Mouse (Mus musculus): ENCODE measurements at regions not wholly inside any gene's neighbourhood (a gene's known extent, or its start where the extent isn't known, plus 50 kb on each side); places are given as distances from the start of the nearest gene placed in this dataset.

- no peaks in the 10 kb centered on the region for H3K36me3 ChIP-seq (ENCODE audit: control insufficient read depth, insufficient read depth, low read length)
- TF ChIP-seq EP300 (optimal IDR thresholded peaks at IDR 0.05) (no peak), CTCF (IDR thresholded peaks at IDR 0.05; ENCODE audit: low read depth) (no peak)
- H3K4me2 ChIP-seq (replicated peaks; ENCODE audit: low read depth), result no peak overlapping the region
- no peak for ATAC-seq (ENCODE audit: low FRiP score, low TSS enrichment)
- H3K4me1 ChIP-seq (replicated peaks; ENCODE audit: control insufficient read depth, insufficient read depth), result no peaks in the 10 kb centered on the region
- H3K4me3 ChIP-seq (ENCODE audit: low read depth, low read length), result no peak overlapping the region
- no peaks in the 10 kb centered on the region for H3K9me3 ChIP-seq (ENCODE audit: control insufficient read depth, low read length)
- no peaks in the 10 kb centered on the region for H3K27me3 ChIP-seq (ENCODE audit: control insufficient read depth, insufficient read depth, low read length)
- WGBS, result 62% methylated on average over 4 of the region's 4 CpGs
- H3K27ac ChIP-seq (replicated peaks), result no peak overlapping the region
- no peak for DNase-seq (ENCODE audit: low spot score)
- no peak overlapping the region for H3K9ac ChIP-seq (ENCODE audit: low read length)
Measured at GRCm38 (mm10) chr2:131706565-131706964, 144.5 kb upstream of the Adra1d start.

- H3K9me3 ChIP-seq (ENCODE audit: control insufficient read depth, low read length), result no peaks in the 10 kb centered on the region
- no peaks in the 10 kb centered on the region for H3K36me3 ChIP-seq (ENCODE audit: control insufficient read depth, insufficient read depth, low read length)
- H3K4me2 ChIP-seq (replicated peaks; ENCODE audit: low read depth), result no peak overlapping the region
- DNase-seq (ENCODE audit: low spot score) (no peak), ATAC-seq (ENCODE audit: low FRiP score, low TSS enrichment) (no peak)
- H3K9ac ChIP-seq (ENCODE audit: low read length), result no peak overlapping the region
- H3K4me1 ChIP-seq (replicated peaks; ENCODE audit: control insufficient read depth, insufficient read depth), result no peaks in the 10 kb centered on the region
- TF ChIP-seq EP300 (optimal IDR thresholded peaks at IDR 0.05), result no peak
- TF ChIP-seq CTCF (IDR thresholded peaks at IDR 0.05; ENCODE audit: low read depth), result no peak
- no peak overlapping the region for H3K27ac ChIP-seq (replicated peaks)
- no peaks in the 10 kb centered on the region for H3K27me3 ChIP-seq (ENCODE audit: control insufficient read depth, insufficient read depth, low read length)
- no peak overlapping the region for H3K4me3 ChIP-seq (ENCODE audit: low read depth, low read length)
Measured at GRCm38 (mm10) chr2:131704406-131704805, 142.3 kb upstream of the Adra1d start.

DNA sequence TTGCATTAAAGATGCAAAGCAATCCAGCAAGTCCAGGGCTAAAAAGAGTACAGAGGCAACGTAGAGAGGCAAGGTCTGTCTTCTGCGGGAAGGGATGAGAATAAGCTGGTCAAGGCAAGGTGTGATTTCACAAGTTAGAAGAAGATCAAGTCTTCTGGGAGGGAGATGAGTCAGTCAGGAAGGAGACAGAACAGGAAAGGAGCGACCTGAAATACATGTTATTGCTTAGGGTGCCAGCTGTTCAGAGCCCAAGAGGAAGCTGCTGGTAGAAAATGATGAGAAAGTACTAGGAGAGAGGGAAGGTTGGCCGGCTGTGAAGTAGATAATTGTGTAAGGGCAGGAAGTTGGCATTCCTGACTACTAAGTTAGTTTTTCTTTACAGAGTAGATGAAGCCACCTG, 140.1 kb upstream of the Adra1d start:
- Histone ChIP-seq H3K4me2 (replicated peaks; ENCODE audit: low read depth) (no peak overlapping the region), H3K27ac (replicated peaks) (no peak overlapping the region), H3K36me3 (ENCODE audit: control insufficient read depth, insufficient read depth, low read length) (no peaks in the 10 kb centered on the region), H3K4me1 (replicated peaks; ENCODE audit: control insufficient read depth, insufficient read depth) (no peaks in the 10 kb centered on the region), H3K27me3 (ENCODE audit: control insufficient read depth, insufficient read depth, low read length) (no peaks in the 10 kb centered on the region), H3K4me3 (ENCODE audit: low read depth, low read length) (no peak overlapping the region), H3K9ac (ENCODE audit: low read length) (no peak overlapping the region), H3K9me3 (ENCODE audit: control insufficient read depth, low read length) (no peaks in the 10 kb centered on the region)
- 71% methylated on average over 4 of the region's 4 CpGs for WGBS
- ATAC-seq (ENCODE audit: low FRiP score, low TSS enrichment), result no peak
- TF ChIP-seq CTCF (IDR thresholded peaks at IDR 0.05; ENCODE audit: low read depth) (no peak), EP300 (optimal IDR thresholded peaks at IDR 0.05) (no peak)
- DNase-seq (ENCODE audit: low spot score), result no peak

GRCm38 (mm10) chr2:131699798-131700197, 137.7 kb upstream of the Adra1d start:
- no peaks in the 10 kb centered on the region for H3K36me3 ChIP-seq (ENCODE audit: control insufficient read depth, insufficient read depth, low read length)
- H3K4me1 ChIP-seq (replicated peaks; ENCODE audit: control insufficient read depth, insufficient read depth), result no peaks in the 10 kb centered on the region
- H3K4me2 ChIP-seq (replicated peaks; ENCODE audit: low read depth), result no peak overlapping the region
- no peak overlapping the region for H3K9ac ChIP-seq (ENCODE audit: low read length)
- DNase-seq (ENCODE audit: low spot score) (no peak), ATAC-seq (ENCODE audit: low FRiP score, low TSS enrichment) (no peak)
- no peaks in the 10 kb centered on the region for H3K27me3 ChIP-seq (ENCODE audit: control insufficient read depth, insufficient read depth, low read length)
- TF ChIP-seq CTCF (IDR thresholded peaks at IDR 0.05; ENCODE audit: low read depth) (no peak), EP300 (optimal IDR thresholded peaks at IDR 0.05) (no peak)
- no peaks in the 10 kb centered on the region for H3K9me3 ChIP-seq (ENCODE audit: control insufficient read depth, low read length)
- no peak overlapping the region for H3K27ac ChIP-seq (replicated peaks)
- no peak overlapping the region for H3K4me3 ChIP-seq (ENCODE audit: low read depth, low read length)
- 75% methylated on average over 3 of the region's 3 CpGs for WGBS

- H3K4me2 ChIP-seq (replicated peaks; ENCODE audit: low read depth), result no peak overlapping the region
- H3K4me3 ChIP-seq (ENCODE audit: low read depth, low read length), result no peak overlapping the region
- H3K9ac ChIP-seq (ENCODE audit: low read length), result no peak overlapping the region
- no peak for TF ChIP-seq CTCF (IDR thresholded peaks at IDR 0.05; ENCODE audit: low read depth)
- TF ChIP-seq EP300 (optimal IDR thresholded peaks at IDR 0.05), result no peak
- no peaks in the 10 kb centered on the region for H3K4me1 ChIP-seq (replicated peaks; ENCODE audit: control insufficient read depth, insufficient read depth)
- no peaks in the 10 kb centered on the region for H3K9me3 ChIP-seq (ENCODE audit: control insufficient read depth, low read length)
- WGBS, result 77% methylated on average over 5 of the region's 5 CpGs
- no peaks in the 10 kb centered on the region for H3K27me3 ChIP-seq (ENCODE audit: control insufficient read depth, insufficient read depth, low read length)
- DNase-seq (ENCODE audit: low spot score) (no peak), ATAC-seq (ENCODE audit: low FRiP score, low TSS enrichment) (no peak)
- no peaks in the 10 kb centered on the region for H3K36me3 ChIP-seq (ENCODE audit: control insufficient read depth, insufficient read depth, low read length)
- H3K27ac ChIP-seq (replicated peaks), result no peak overlapping the region
Measured at GRCm38 (mm10) chr2:131698008-131698965, 136.2 kb upstream of the Adra1d start.

GRCm38 (mm10) chr2:131696307-131696706, 134.2 kb upstream of the Adra1d start:
- Histone ChIP-seq H3K27ac (replicated peaks) (no peak overlapping the region), H3K4me2 (replicated peaks; ENCODE audit: low read depth) (no peak overlapping the region), H3K36me3 (ENCODE audit: control insufficient read depth, insufficient read depth, low read length) (no peaks in the 10 kb centered on the region), H3K4me1 (replicated peaks; ENCODE audit: control insufficient read depth, insufficient read depth) (no peaks in the 10 kb centered on the region), H3K4me3 (ENCODE audit: low read depth, low read length) (no peak overlapping the region), H3K27me3 (ENCODE audit: control insufficient read depth, insufficient read depth, low read length) (no peaks in the 10 kb centered on the region), H3K9ac (ENCODE audit: low read length) (no peak overlapping the region), H3K9me3 (ENCODE audit: control insufficient read depth, low read length) (no peaks in the 10 kb centered on the region)
- TF ChIP-seq CTCF (IDR thresholded peaks at IDR 0.05; ENCODE audit: low read depth) (no peak), EP300 (optimal IDR thresholded peaks at IDR 0.05) (no peak)
- ATAC-seq (ENCODE audit: low FRiP score, low TSS enrichment) (no peak), DNase-seq (ENCODE audit: low spot score) (no peak)
- WGBS, result 44% methylated on average over 3 of the region's 3 CpGs

Measured in stomach, postnatal 0 days (tissue).